Mouse (Mus musculus) embryonic facial prominence, embryonic 15.5 days (tissue): ENCODE results near the gene Mrm2. TPM values are rescaled to one million over a fixed set of nuclear protein-coding genes. Genes with fewer than 3 reads are reported as not detected.

Experiments
- ATAC-seq: fragments of 200-750 bp; cut with Nextera tagmentation; 2 replicates; pipeline ENCODE4 v1.8.0; 2017; ENCODE audit warnings: low read depth, moderate TSS enrichment; ENCODE audit not compliant: insufficient number of reproducible peaks, low FRiP score, low TSS enrichment
- H3K27ac ChIP-seq: fragments of 300-500 bp; sonication (generic); replicated peaks from 2 replicates; pipeline ENCODE4 v1.5.1; 2015; ENCODE audit warnings: mild to moderate bottlenecking, inconsistent platforms
- H3K27me3 ChIP-seq: fragments of 300-500 bp; sonication (generic); 2 replicates; pipeline ENCODE4 v1.6.1; 2015; ENCODE audit warnings: inconsistent platforms
- H3K36me3 ChIP-seq: fragments of 300-500 bp; sonication (generic); 2 replicates; pipeline ENCODE4 v1.6.1; 2015; ENCODE audit warnings: mild to moderate bottlenecking, inconsistent platforms
- H3K4me1 ChIP-seq: fragments of 300-500 bp; sonication (generic); 2 replicates; pipeline ENCODE4 v1.6.1; 2015; ENCODE audit warnings: inconsistent platforms
- H3K4me2 ChIP-seq: fragments of 300-500 bp; sonication (generic); replicated peaks from 2 replicates; pipeline ENCODE4 v1.6.1; 2015; ENCODE audit warnings: mild to moderate bottlenecking, inconsistent platforms
- H3K4me3 ChIP-seq: fragments of 300-500 bp; sonication (generic); replicated peaks from 2 replicates; pipeline ENCODE4 v1.5.1; 2015; ENCODE audit warnings: mild to moderate bottlenecking, inconsistent platforms
- H3K9ac ChIP-seq: fragments of 300-500 bp; sonication (generic); 2 replicates; pipeline ENCODE4 v1.6.1; 2015; ENCODE audit warnings: inconsistent platforms
- H3K9me3 ChIP-seq: fragments of 300-500 bp; sonication (generic); replicated peaks from 2 replicates; pipeline ENCODE4 v1.6.1; 2016; ENCODE audit warnings: inconsistent platforms
- WGBS: fragments of 180-500 bp; shearing (Covaris S2); methylation state at CpG from one replicate; pipeline ENCODE4 v1.1.7; 2015; 5-methylcytosine and 5-hydroxymethylcytosine counted together
- polyA plus RNA-seq: library from polyadenylated mRNA; unstranded; fragments of >200 nt; fragmentation: Nextera tagmentation; extraction: Ambion mirVana; gene quantifications from 2 replicates; pipeline ENCODE4 v1.2.1, GENCODE M21; 2015

Gene Mrm2
- polyA plus RNA-seq, 1 experiment from 2014 or later: 20.4 TPM

DNA sequence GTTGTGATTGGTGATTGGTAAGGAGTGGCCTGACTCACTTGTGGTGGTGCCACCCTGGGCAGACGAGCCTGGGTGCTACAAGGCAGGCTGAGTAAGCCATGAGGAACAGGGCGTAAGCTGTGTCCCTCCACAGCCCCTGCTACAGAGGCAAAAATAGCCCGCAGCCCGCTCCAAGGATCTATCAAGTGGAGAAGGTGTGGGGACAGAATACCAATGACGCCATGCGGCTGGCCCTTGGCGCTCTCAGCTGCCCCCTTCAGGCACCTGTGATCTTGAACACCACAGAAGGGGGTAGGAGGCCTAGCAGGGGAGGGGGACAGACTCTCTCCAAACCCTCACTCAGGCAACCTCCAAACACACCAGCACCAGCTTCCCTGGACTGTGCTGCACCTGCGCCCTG lies 25.7 kb downstream of the Mrm2 start:
- H3K4me3 ChIP-seq: no peak overlapping the region
- no peaks in the 10 kb centered on the region for H3K27me3 ChIP-seq
- ATAC-seq: no peak
- H3K4me2 ChIP-seq: no peak overlapping the region
- H3K9me3 ChIP-seq: no peaks in the 10 kb centered on the region
- H3K36me3 ChIP-seq: peaks cover 85% of the 10 kb centered on the region
- 83% methylated on average over 8 of the region's 8 CpGs for WGBS
- no peak overlapping the region for H3K9ac ChIP-seq
- no peaks in the 10 kb centered on the region for H3K4me1 ChIP-seq
- H3K27ac ChIP-seq: no peak overlapping the region

DNA sequence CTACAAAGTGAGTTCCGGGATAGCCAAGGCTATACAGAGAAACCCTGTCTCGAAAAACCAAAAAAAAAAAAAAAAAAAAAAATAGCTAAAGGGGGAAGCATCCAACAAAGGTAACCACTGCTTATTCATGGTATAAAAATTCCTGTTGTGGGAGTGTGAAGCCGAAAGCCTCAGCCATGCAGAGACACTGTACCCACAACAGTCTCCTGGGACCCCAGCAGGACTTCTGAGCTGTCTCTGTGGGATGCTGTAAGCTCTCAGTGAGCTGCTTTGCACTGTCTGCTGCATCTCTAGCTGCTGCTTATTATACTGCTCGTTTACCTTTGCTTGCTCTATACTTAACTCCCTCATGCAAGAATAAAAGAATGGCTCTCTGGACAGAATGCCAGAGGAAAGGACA lies 33.4 kb downstream of the Mrm2 start:
- Histone ChIP-seq H3K4me2 (no peak overlapping the region), H3K36me3 (peaks cover 72% of the 10 kb centered on the region), H3K9me3 (no peaks in the 10 kb centered on the region), H3K27me3 (no peaks in the 10 kb centered on the region), H3K4me1 (no peaks in the 10 kb centered on the region), H3K9ac (no peak overlapping the region), H3K27ac (no peak overlapping the region), H3K4me3 (no peak overlapping the region)
- no peak for ATAC-seq
- 94% methylated on average over 4 of the region's 4 CpGs for WGBS

DNA sequence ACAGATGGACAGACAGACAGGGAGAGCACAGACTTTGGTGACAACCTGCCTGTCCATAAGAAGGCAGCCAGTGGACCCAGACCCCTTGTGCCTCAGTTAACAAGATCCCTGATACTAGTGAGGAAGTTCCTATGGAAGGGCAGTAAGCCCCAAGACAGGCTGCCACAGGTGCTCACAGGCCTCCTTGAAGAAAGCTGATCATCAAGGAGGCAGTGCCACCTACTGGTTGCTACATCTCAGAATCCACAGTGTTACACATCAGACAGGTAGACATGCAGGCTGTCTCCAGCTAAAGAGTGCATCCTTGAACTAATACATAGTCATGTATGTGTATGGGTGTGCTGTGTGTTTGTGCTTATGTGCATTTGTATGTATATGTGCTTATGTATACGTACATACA lies 39.5 kb downstream of the Mrm2 start:
- Histone ChIP-seq H3K27ac (no peak overlapping the region), H3K4me3 (no peak overlapping the region), H3K4me2 (no peak overlapping the region), H3K4me1 (peaks cover under 1% of the 10 kb centered on the region; the same call in 1 of the 2 replicates), H3K9me3 (no peaks in the 10 kb centered on the region), H3K36me3 (peaks cover 55% of the 10 kb centered on the region), H3K9ac (no peak overlapping the region), H3K27me3 (no peaks in the 10 kb centered on the region)
- no peak for ATAC-seq
- 81% methylated on average over 1 of the region's 1 CpGs for WGBS

DNA sequence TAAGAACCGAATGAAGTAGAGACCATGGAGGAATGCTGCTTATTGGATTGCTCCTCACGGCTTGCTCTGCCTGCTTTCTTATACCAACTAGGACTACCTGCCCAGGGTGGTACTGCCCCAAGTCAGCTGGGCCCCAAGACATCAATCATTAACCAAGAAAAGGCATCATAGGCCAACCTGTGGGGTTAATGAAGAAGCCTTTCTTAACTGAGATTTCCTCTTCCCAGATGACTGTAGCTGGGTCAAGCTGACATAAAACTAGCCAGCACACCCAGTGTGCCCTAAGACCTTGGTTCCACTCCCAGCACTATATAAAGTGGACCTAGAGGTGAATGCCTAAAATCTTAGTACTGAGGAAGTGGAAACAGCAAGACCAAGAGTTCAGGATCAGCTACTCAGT lies 42.5 kb downstream of the Mrm2 start:
- Histone ChIP-seq H3K27me3 (no peaks in the 10 kb centered on the region), H3K9me3 (no peaks in the 10 kb centered on the region), H3K27ac (no peak overlapping the region), H3K9ac (no peak overlapping the region), H3K36me3 (peaks cover 51% of the 10 kb centered on the region), H3K4me2 (no peak overlapping the region), H3K4me3 (no peak overlapping the region), H3K4me1 (peaks cover 3% of the 10 kb centered on the region; the same call in 1 of the 2 replicates)
- ATAC-seq: no peak
- 98% methylated on average over 2 of the region's 2 CpGs for WGBS

DNA sequence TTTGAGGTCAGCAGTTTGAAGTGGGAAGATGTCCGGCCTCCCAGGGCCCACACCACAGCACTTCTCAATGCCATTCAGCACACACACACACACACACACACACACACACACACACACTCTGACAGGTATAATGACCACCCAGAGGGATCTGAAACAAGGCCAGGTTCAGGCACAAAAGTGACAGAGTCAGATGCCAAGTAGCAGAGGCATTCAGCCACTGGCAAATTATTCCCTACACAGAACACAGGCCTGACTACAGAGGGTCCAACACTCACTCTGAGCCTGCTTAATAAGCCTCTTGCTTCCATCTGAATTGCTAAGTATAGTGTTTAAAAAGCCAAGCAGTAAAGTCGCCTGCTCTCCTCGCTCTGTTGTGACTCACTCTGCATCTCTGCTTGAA lies 43.4 kb downstream of the Mrm2 start:
- H3K27me3 ChIP-seq: no peaks in the 10 kb centered on the region
- no peak overlapping the region for H3K27ac ChIP-seq
- no peaks in the 10 kb centered on the region for H3K9me3 ChIP-seq
- peaks cover 47% of the 10 kb centered on the region for H3K36me3 ChIP-seq
- no peak overlapping the region for H3K4me3 ChIP-seq
- H3K9ac ChIP-seq: no peak overlapping the region
- 92% methylated on average over 3 of the region's 3 CpGs for WGBS
- ATAC-seq: no peak
- no peak overlapping the region for H3K4me2 ChIP-seq
- peaks cover 3% of the 10 kb centered on the region; the same call in 1 of the 2 replicates for H3K4me1 ChIP-seq

DNA sequence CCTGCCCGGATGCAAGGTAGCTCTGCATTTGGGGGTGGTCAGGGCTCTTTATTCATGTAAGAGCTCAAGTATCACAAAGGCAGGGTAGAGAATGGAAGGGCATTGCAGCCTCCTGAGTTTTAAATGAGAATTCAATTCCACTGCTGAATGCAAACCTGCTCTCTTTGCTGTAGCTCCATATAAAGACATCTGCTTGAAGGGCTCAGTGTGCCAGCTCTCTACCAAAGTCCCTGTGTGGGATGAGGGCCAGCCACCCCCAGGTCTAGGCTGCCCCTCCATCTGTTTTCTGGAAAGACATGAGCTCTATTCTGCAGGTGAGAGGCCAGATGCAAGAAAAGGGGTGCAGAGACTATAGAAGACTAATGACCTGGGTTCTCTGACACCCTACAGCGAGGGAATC lies 46.9 kb downstream of the Mrm2 start:
- Histone ChIP-seq H3K36me3 (peaks cover 41% of the 10 kb centered on the region), H3K27ac (no peak overlapping the region), H3K4me2 (no peak overlapping the region), H3K9me3 (no peaks in the 10 kb centered on the region), H3K27me3 (no peaks in the 10 kb centered on the region), H3K4me3 (no peak overlapping the region), H3K9ac (no peak overlapping the region), H3K4me1 (peaks cover 6% of the 10 kb centered on the region; the same call in 1 of the 2 replicates)
- 80% methylated on average over 2 of the region's 2 CpGs for WGBS
- ATAC-seq: no peak

DNA sequence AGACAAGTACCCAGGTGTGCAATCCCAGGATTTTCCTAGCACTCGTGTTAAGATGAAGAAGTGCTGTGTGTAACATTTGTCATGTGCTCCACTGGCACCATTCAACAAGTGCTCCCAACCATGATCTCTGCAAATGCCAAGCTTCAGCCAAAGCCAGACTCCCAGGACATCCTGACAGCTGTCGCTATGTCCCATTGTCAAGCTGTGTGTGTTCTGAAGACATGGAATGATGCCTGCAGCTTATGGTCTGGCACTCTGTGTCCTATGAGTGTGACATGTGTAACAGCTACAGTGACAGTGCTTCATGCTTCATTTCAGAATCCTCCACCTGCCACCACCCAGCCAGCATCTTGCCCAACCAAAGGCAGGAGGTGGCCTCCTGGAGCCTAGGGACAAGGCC lies 47.7 kb downstream of the Mrm2 start:
- H3K9ac ChIP-seq: no peak overlapping the region
- no peaks in the 10 kb centered on the region for H3K27me3 ChIP-seq
- peaks cover 35% of the 10 kb centered on the region; the same call in 1 of the 2 replicates for H3K36me3 ChIP-seq
- no peaks in the 10 kb centered on the region for H3K9me3 ChIP-seq
- 91% methylated on average over 2 of the region's 2 CpGs for WGBS
- H3K4me1 ChIP-seq: peaks cover 6% of the 10 kb centered on the region; the same call in 1 of the 2 replicates
- no peak overlapping the region for H3K4me2 ChIP-seq
- ATAC-seq: no peak
- H3K27ac ChIP-seq: no peak overlapping the region
- no peak overlapping the region for H3K4me3 ChIP-seq

DNA sequence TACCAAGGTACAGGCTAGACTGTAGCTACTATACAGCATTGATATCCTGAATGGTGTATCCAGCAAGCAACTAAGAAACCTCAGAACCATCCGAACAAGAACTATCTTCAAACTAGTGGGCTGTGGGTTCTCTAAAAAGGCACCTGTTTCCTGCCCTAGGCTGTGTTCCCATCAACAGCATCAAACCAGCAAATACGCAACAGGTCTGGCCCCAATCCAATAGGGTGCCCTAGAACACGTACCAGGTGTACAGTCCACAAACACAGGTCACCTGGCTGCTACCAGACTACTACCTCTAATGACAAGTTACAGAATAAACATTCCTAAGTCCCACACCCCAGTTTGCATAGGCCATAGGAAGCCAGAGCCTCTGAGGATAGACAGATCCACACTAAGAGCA lies 48.8 kb downstream of the Mrm2 start:
- Histone ChIP-seq H3K4me3 (no peak overlapping the region), H3K27ac (no peak overlapping the region), H3K4me1 (peaks cover 6% of the 10 kb centered on the region; the same call in 1 of the 2 replicates), H3K27me3 (no peaks in the 10 kb centered on the region), H3K36me3 (peaks cover 31% of the 10 kb centered on the region; the same call in 1 of the 2 replicates), H3K9ac (no peak overlapping the region), H3K9me3 (no peaks in the 10 kb centered on the region), H3K4me2 (no peak overlapping the region)
- ATAC-seq: no peak
- WGBS: 95% methylated on average over 3 of the region's 3 CpGs

DNA sequence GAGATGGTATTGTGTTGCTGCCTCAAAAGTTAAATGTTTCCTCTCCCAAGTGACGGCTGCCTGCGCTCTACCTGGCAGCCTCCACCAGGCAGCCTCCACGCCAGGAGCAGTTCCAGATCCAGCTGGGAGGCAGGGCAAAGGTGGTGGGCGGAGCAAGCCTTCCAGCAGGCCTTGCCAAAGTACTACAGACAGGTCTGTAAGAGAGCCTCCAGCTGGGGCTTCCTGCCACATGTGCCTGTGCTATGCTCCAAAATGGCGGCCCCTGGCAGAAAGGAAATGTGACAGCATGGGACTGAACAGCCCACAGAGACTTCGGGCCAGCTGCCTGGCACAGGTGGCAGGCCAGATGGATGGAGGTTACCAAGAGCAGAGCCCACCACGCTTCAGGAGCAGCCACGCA lies 49.3 kb downstream of the Mrm2 start:
- Histone ChIP-seq H3K27me3 (no peaks in the 10 kb centered on the region), H3K36me3 (peaks cover 31% of the 10 kb centered on the region; the same call in 1 of the 2 replicates), H3K9me3 (no peaks in the 10 kb centered on the region), H3K4me2 (no peak overlapping the region), H3K27ac (no peak overlapping the region), H3K4me1 (peaks cover 6% of the 10 kb centered on the region; the same call in 1 of the 2 replicates), H3K4me3 (no peak overlapping the region), H3K9ac (no peak overlapping the region)
- 77% methylated on average over 8 of the region's 8 CpGs for WGBS
- no peak; the same call in 1 of the 2 replicates for ATAC-seq

DNA sequence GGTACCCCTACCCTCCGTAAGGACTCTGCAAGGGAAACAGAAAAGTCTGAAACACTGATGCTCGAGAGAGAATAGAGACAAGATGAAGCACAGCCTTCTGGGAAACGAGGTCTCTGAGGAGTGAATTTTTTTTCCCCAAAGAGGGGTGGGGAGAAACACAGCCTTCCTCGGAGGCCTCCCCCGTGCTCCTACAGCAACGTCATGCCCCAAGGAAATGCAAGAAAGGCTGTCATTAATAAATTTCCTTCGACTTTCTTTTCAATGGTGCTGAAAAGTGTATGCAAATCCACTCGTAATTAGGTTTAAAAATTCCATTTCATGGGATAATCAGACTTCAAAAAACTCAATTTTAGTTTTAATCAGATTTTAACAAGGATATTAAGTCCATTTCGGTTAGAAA lies 51.5 kb downstream of the Mrm2 start:
- WGBS: 53% methylated on average over 9 of the region's 9 CpGs
- Histone ChIP-seq H3K27me3 (no peaks in the 10 kb centered on the region), H3K4me1 (0 out of 2 replicates have a peak, but pooled peaks cover 8% of the 10 kb centered on the region)

More for the DNA sequence above, 51.5 kb downstream of the Mrm2 start:
- Histone ChIP-seq H3K27ac (no peak overlapping the region), H3K4me2 (no peak overlapping the region), H3K4me3 (no peak overlapping the region), H3K9me3 (no peaks in the 10 kb centered on the region), H3K9ac (no peak overlapping the region), H3K36me3 (peaks cover 23% of the 10 kb centered on the region; the same call in 1 of the 2 replicates)
- no peak for ATAC-seq
